Mouse (Mus musculus) neural tube, embryonic 14.5 days (tissue): ENCODE measurements around the gene Nppb. TPM values are rescaled to one million over a fixed set of nuclear protein-coding genes. Genes with fewer than 3 reads are reported as not detected.

Experiments used
- ATAC-seq: fragments of 200-750 bp; cut with Nextera tagmentation; 2 replicates; pipeline ENCODE4 v1.8.0; 2017; ENCODE audit warnings: low read depth, mild to moderate bottlenecking, moderate TSS enrichment, moderate library complexity
- H3K27ac ChIP-seq: fragments of 300-500 bp; sonication (generic); 2 replicates; pipeline ENCODE4 v1.5.1; 2014; ENCODE audit warnings: low read depth, mild to moderate bottlenecking, control low read depth, low read length, moderate library complexity, mixed read lengths
- H3K27me3 ChIP-seq: fragments of 300-500 bp; sonication (generic); 2 replicates; pipeline ENCODE4 v1.6.1; 2014; ENCODE audit warnings: low read length; ENCODE audit not compliant: control insufficient read depth, insufficient read depth
- H3K36me3 ChIP-seq: fragments of 300-500 bp; sonication (generic); 2 replicates; pipeline ENCODE4 v1.6.1; 2014; ENCODE audit warnings: low read length, mixed read lengths; ENCODE audit not compliant: control insufficient read depth, insufficient read depth
- H3K4me1 ChIP-seq: fragments of 300-500 bp; sonication (generic); 2 replicates; pipeline ENCODE4 v1.6.1; 2014; ENCODE audit warnings: low read length; ENCODE audit not compliant: control insufficient read depth, insufficient read depth
- H3K4me2 ChIP-seq: fragments of 300-500 bp; sonication (generic); 2 replicates; pipeline ENCODE4 v1.6.1; 2014; ENCODE audit warnings: mild to moderate bottlenecking, low read depth, low read length, control low read depth
- H3K4me3 ChIP-seq: fragments of 300-500 bp; sonication (generic); 2 replicates; pipeline ENCODE4 v1.5.1; 2014; ENCODE audit warnings: low read depth, low read length, control low read depth, mixed read lengths
- H3K9ac ChIP-seq: fragments of 300-500 bp; sonication (generic); replicated peaks from 2 replicates; pipeline ENCODE4 v1.6.1; 2014; ENCODE audit warnings: low read depth, mild to moderate bottlenecking, control low read depth, low read length, mixed read lengths
- H3K9me3 ChIP-seq: fragments of 300-500 bp; sonication (generic); 2 replicates; pipeline ENCODE4 v1.6.1; 2016; ENCODE audit warnings: low read length; ENCODE audit not compliant: control insufficient read depth
- WGBS: fragments of 180-500 bp; shearing (Covaris S2); extraction: QIAGEN DNeasy Blood & Tissue Kit; methylation state at CpG from one replicate; pipeline ENCODE4 v1.1.7; 2014; 5-methylcytosine and 5-hydroxymethylcytosine counted together
- polyA plus RNA-seq: library from polyadenylated mRNA; unstranded; fragments of >200 nt; fragmentation: Nextera tagmentation; extraction: Ambion mirVana; gene quantifications from 2 replicates; pipeline ENCODE4 v1.2.1, GENCODE M21; 2014

Gene Nppb
- polyA plus RNA-seq, 1 experiment from 2014 or later = 0.55 TPM

GRCm38 (mm10) chr4:147965712-147966111, 19.9 kb upstream of the Nppb start:
- Histone ChIP-seq H3K9me3 (no peaks in the 10 kb centered on the region), H3K36me3 (no peaks in the 10 kb centered on the region), H3K4me2 (no peak overlapping the region), H3K27me3 (no peaks in the 10 kb centered on the region), H3K4me3 (no peak overlapping the region), H3K4me1 (no peaks in the 10 kb centered on the region), H3K27ac (no peak overlapping the region), H3K9ac (no peak overlapping the region)
- no peak for ATAC-seq
- WGBS = 77% methylated on average over 7 of the region's 7 CpGs

GRCm38 (mm10) chr4:147968816-147969215, 16.8 kb upstream of the Nppb start:
- no peaks in the 10 kb centered on the region for H3K27me3 ChIP-seq
- no peak overlapping the region for H3K27ac ChIP-seq
- no peak for ATAC-seq
- no peaks in the 10 kb centered on the region for H3K36me3 ChIP-seq
- H3K9ac ChIP-seq = no peak overlapping the region
- H3K4me1 ChIP-seq = no peaks in the 10 kb centered on the region
- H3K9me3 ChIP-seq = no peaks in the 10 kb centered on the region
- WGBS = 95% methylated on average over 2 of the region's 2 CpGs
- H3K4me3 ChIP-seq = no peak overlapping the region
- no peak overlapping the region for H3K4me2 ChIP-seq

DNA sequence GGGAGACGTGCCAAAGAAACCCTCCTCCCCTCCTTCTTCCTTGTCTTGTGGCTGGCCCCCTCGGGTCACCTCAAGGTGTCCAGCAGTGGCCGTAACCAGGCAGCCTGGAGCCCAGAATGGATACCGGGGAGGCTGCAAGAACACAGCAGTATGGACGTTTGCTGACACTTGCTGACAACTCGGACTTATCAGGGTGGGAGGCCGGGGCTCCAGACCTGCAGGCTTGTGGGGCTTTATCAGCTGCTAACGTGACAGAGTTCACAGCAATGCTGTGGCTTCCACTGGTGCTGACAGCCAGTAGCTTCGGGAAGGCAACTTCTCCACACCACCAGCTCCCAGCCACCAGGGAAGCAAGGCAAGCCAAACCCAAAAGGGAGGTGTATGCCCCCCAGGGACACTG, 16.3 kb upstream of the Nppb start:
- H3K36me3 ChIP-seq = no peaks in the 10 kb centered on the region
- ATAC-seq = no peak
- 68% methylated on average over 9 of the region's 9 CpGs for WGBS
- H3K27ac ChIP-seq = no peak overlapping the region
- H3K4me1 ChIP-seq = no peaks in the 10 kb centered on the region
- H3K9me3 ChIP-seq = no peaks in the 10 kb centered on the region
- H3K4me3 ChIP-seq = no peak overlapping the region
- no peak overlapping the region for H3K4me2 ChIP-seq
- H3K27me3 ChIP-seq = no peaks in the 10 kb centered on the region
- no peak overlapping the region for H3K9ac ChIP-seq

GRCm38 (mm10) chr4:147976237-147976636, 9.4 kb upstream of the Nppb start:
- Histone ChIP-seq H3K9me3 (no peaks in the 10 kb centered on the region), H3K27me3 (no peaks in the 10 kb centered on the region), H3K36me3 (no peaks in the 10 kb centered on the region), H3K4me3 (no peak overlapping the region), H3K9ac (no peak overlapping the region), H3K4me1 (no peaks in the 10 kb centered on the region), H3K27ac (no peak overlapping the region), H3K4me2 (no peak overlapping the region)
- no peak for ATAC-seq
- 84% methylated on average over 3 of the region's 3 CpGs for WGBS

GRCm38 (mm10) chr4:147977726-147978125, 7.9 kb upstream of the Nppb start:
- H3K36me3 ChIP-seq = no peaks in the 10 kb centered on the region
- 84% methylated on average over 4 of the region's 4 CpGs for WGBS
- no peaks in the 10 kb centered on the region for H3K9me3 ChIP-seq
- H3K27ac ChIP-seq = no peak overlapping the region
- no peaks in the 10 kb centered on the region for H3K27me3 ChIP-seq
- no peak overlapping the region for H3K4me3 ChIP-seq
- H3K9ac ChIP-seq = no peak overlapping the region
- no peaks in the 10 kb centered on the region for H3K4me1 ChIP-seq
- H3K4me2 ChIP-seq = no peak overlapping the region
- ATAC-seq = no peak

GRCm38 (mm10) chr4:147978391-147978790, 7.2 kb upstream of the Nppb start:
- H3K4me1 ChIP-seq = no peaks in the 10 kb centered on the region
- H3K27me3 ChIP-seq = no peaks in the 10 kb centered on the region
- H3K4me2 ChIP-seq = no peak overlapping the region
- no peaks in the 10 kb centered on the region for H3K9me3 ChIP-seq
- H3K36me3 ChIP-seq = no peaks in the 10 kb centered on the region
- no peak overlapping the region for H3K9ac ChIP-seq
- no peak overlapping the region for H3K4me3 ChIP-seq
- ATAC-seq = no peak
- WGBS = 91% methylated on average over 6 of the region's 6 CpGs
- H3K27ac ChIP-seq = no peak overlapping the region

DNA sequence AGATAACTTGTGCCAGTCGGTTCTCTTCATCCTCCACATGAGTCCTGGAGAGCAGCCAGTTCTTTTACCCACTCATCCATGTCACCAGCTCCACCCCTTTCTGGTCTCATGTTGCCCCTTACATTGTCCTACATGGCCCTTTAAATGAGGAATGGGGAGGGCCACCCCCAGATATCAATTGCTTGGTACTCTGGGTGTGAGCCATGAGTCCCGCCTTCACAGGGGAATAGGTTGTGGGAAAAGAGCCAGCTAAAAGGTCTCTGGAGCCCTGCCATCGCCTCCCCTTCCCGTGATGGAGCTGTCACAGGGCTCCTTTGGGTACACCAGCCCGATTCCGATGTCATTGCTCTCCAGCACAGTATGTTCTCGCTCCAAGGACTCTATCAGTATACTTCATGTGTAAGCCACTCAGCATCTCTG, 6.1 kb upstream of the Nppb start:
- Histone ChIP-seq H3K27me3 (no peaks in the 10 kb centered on the region), H3K9me3 (no peaks in the 10 kb centered on the region), H3K4me1 (no peaks in the 10 kb centered on the region), H3K4me3 (no peak overlapping the region), H3K27ac (no peak overlapping the region), H3K9ac (no peak overlapping the region), H3K4me2 (no peak overlapping the region), H3K36me3 (no peaks in the 10 kb centered on the region)
- 79% methylated on average over 7 of the region's 7 CpGs for WGBS
- no peak for ATAC-seq

- Histone ChIP-seq H3K4me2 (no peak overlapping the region), H3K4me1 (no peaks in the 10 kb centered on the region), H3K27me3 (no peaks in the 10 kb centered on the region), H3K9ac (no peak overlapping the region), H3K36me3 (no peaks in the 10 kb centered on the region), H3K9me3 (no peaks in the 10 kb centered on the region), H3K4me3 (no peak overlapping the region), H3K27ac (no peak overlapping the region)
- 68% methylated on average over 7 of the region's 7 CpGs for WGBS
- ATAC-seq = no peak
These were observed 8.0 kb downstream of the Nppb start for GRCm38 (mm10) chr4:147993571-147994095.

GRCm38 (mm10) chr4:147995311-147995710, 9.7 kb downstream of the Nppb start:
- Histone ChIP-seq H3K27me3 (no peaks in the 10 kb centered on the region), H3K4me2 (no peak overlapping the region)
- whole genome bisulfite sequencing = 88% methylated on average over 3 of the region's 3 CpGs

More at GRCm38 (mm10) chr4:147995311-147995710, 9.7 kb downstream of the Nppb start:
- Histone ChIP-seq H3K4me1 (peaks cover 4% of the 10 kb centered on the region; the same call in 1 of the 2 replicates), H3K4me3 (no peak overlapping the region), H3K9ac (no peak overlapping the region), H3K36me3 (no peaks in the 10 kb centered on the region), H3K9me3 (no peaks in the 10 kb centered on the region), H3K27ac (no peak overlapping the region)
- ATAC-seq = no peak
